Mouse (Mus musculus) heart, embryonic 11.5 days (tissue): ENCODE data around the gene Pde3a. TPM values are rescaled to one million over a fixed set of nuclear protein-coding genes. Genes with fewer than 3 reads are reported as not detected.

ENCODE experiments used
- ATAC-seq: fragments of 200-750 bp; cut with Nextera tagmentation; replicated peaks from 2 replicates; pipeline ENCODE4 v1.8.0; 2017; ENCODE audit warnings: moderate library complexity; ENCODE audit not compliant: insufficient number of reproducible peaks, low FRiP score, low TSS enrichment
- H3K27ac ChIP-seq: fragments of 300-500 bp; sonication (generic); 2 replicates; pipeline ENCODE4 v1.5.1; 2014; ENCODE audit warnings: mild to moderate bottlenecking, low read depth, low read length
- H3K27me3 ChIP-seq: fragments of 300-500 bp; sonication (generic); 2 replicates; pipeline ENCODE4 v1.6.1; 2014; ENCODE audit warnings: mild to moderate bottlenecking, low read length, mixed read lengths; ENCODE audit not compliant: control insufficient read depth, insufficient read depth
- H3K36me3 ChIP-seq: fragments of 300-500 bp; sonication (generic); 2 replicates; pipeline ENCODE4 v1.6.1; 2014; ENCODE audit warnings: mild to moderate bottlenecking, low read length, moderate library complexity, mixed read lengths; ENCODE audit not compliant: control insufficient read depth, insufficient read depth
- H3K4me1 ChIP-seq: fragments of 300-500 bp; sonication (generic); 2 replicates; pipeline ENCODE4 v1.6.1; 2014; ENCODE audit warnings: low read length; ENCODE audit not compliant: control insufficient read depth, insufficient read depth
- H3K4me2 ChIP-seq: fragments of 300-500 bp; sonication (generic); 2 replicates; pipeline ENCODE4 v1.6.1; 2014; ENCODE audit warnings: mild to moderate bottlenecking, moderate library complexity
- H3K4me3 ChIP-seq: fragments of 300-500 bp; sonication (generic); 2 replicates; pipeline ENCODE4 v1.5.1; 2014; ENCODE audit warnings: low read depth, low read length
- H3K9ac ChIP-seq: fragments of 300-500 bp; sonication (generic); 2 replicates; pipeline ENCODE4 v1.6.1; 2014; ENCODE audit warnings: mild to moderate bottlenecking, low read depth, low read length, moderate library complexity
- H3K9me3 ChIP-seq: fragments of 300-500 bp; sonication (generic); replicated peaks from 2 replicates; pipeline ENCODE4 v1.6.1; 2016; ENCODE audit warnings: low read length; ENCODE audit not compliant: control insufficient read depth
- WGBS: fragments of 180-500 bp; shearing (Covaris S2); extraction: QIAGEN DNeasy Blood & Tissue Kit; methylation state at CpG from one replicate; pipeline ENCODE4 v1.1.7; 2014; ENCODE audit not compliant: insufficient replicate concordance; 5-methylcytosine and 5-hydroxymethylcytosine counted together
- polyA plus RNA-seq: library from polyadenylated mRNA; unstranded; fragments of >200 nt; fragmentation: Nextera tagmentation; extraction: Ambion mirVana; gene quantifications from 2 replicates; pipeline ENCODE4 v1.2.1, GENCODE M21; 2014

Gene Pde3a
- polyA plus RNA-seq, 1 experiment from 2014 or later = 10.7 TPM

DNA sequence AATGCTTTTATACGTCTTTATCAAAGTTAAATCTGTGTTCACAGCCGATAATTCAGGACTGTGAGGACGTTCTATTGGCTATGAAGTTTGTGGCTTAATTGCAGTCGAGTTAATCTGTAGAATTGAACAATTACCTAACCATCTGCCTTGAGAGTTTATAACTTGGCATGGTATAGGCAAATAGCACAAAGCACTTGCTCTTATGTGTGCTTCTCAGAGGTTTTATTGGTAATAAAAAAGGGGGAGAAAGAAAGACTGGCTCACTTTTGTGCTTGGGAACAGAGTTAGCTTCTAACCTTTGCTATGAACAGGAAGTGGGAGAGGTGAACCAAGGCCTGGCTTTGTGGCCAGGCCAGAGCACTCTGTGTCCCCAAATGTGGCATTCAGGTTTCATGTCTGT is 53.8 kb downstream of the Pde3a start:
- WGBS = 79% methylated on average over 4 of the region's 4 CpGs
- H3K27me3 ChIP-seq = no peaks in the 10 kb centered on the region
- H3K36me3 ChIP-seq = 0 out of 2 replicates have a peak, but pooled peaks cover 3% of the 10 kb centered on the region
- H3K9ac ChIP-seq = no peak overlapping the region
- no peak overlapping the region for H3K4me2 ChIP-seq
- no peak overlapping the region for H3K27ac ChIP-seq
- ATAC-seq = no peak
- no peak overlapping the region for H3K4me3 ChIP-seq
- no peaks in the 10 kb centered on the region for H3K4me1 ChIP-seq
- H3K9me3 ChIP-seq = no peaks in the 10 kb centered on the region

DNA sequence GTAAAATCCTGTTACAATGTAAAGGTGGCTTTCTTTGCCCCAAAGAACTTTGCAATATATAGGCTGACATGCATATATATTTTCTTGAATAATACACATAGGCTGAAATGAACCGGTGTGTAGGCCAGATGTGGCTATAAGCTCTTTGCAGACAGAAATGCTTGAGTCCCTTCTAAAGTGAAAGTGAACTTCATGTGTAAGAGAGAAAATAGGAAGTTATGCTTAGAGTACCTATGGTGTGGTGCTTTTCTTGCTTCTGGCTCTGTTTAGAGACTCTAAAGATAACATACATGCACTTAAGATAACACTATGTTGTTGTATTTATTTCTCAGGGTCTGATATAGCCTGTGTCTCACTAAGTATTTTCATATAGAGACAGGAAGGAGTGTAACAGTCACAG is 58.3 kb downstream of the Pde3a start:
- Histone ChIP-seq H3K9me3 (no peaks in the 10 kb centered on the region), H3K4me3 (no peak overlapping the region), H3K9ac (no peak overlapping the region), H3K4me1 (no peaks in the 10 kb centered on the region), H3K27ac (no peak overlapping the region), H3K27me3 (no peaks in the 10 kb centered on the region), H3K4me2 (no peak overlapping the region), H3K36me3 (no peaks in the 10 kb centered on the region)
- 83% methylated on average over 1 of the region's 1 CpGs for WGBS
- ATAC-seq = no peak

DNA sequence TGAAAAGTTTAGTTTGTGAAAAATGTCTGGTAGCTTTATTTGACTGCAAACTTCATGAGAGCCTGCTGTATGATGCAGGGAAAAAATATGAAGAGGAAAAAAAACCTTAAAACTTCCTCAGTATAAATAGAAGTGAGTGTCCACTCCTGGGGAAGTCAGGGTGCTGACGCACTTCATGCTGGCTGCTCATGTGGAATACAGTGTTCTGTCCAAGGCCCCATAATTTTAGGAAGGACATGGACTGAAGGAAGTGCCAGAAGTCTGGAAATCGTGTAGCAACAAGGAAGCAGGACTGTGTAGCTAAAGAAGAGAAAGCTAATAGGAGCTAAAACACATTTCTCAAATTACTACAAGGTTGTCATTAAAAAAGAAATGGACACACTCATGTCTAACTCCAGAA is 59.4 kb downstream of the Pde3a start:
- no peak overlapping the region for H3K9ac ChIP-seq
- ATAC-seq = no peak
- no peak overlapping the region for H3K27ac ChIP-seq
- H3K4me2 ChIP-seq = no peak overlapping the region
- no peaks in the 10 kb centered on the region for H3K9me3 ChIP-seq
- no peaks in the 10 kb centered on the region for H3K36me3 ChIP-seq
- no peak overlapping the region for H3K4me3 ChIP-seq
- H3K27me3 ChIP-seq = no peaks in the 10 kb centered on the region
- H3K4me1 ChIP-seq = no peaks in the 10 kb centered on the region
- WGBS = 67% methylated on average over 2 of the region's 2 CpGs

DNA sequence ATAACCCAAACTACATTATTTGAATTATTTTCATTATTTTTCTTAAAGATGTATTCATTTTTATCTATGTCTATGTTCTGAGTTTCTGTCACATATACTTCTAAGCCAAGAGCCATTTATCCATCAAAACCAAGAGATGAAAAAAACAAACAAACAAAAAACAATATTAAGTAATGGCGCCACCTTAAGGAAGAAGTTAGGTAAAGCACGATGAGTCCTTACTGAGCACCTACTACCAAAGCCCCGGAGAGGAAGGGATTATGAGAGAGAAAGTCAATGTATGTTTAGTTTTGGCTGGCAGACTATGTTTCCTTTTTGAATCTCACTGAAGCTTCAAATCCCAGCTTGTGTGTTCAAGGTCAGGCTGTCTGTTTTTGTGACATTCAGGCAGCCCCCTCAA is 60.8 kb downstream of the Pde3a start:
- Histone ChIP-seq H3K9ac (no peak overlapping the region), H3K4me1 (no peaks in the 10 kb centered on the region), H3K9me3 (no peaks in the 10 kb centered on the region), H3K4me2 (no peak overlapping the region), H3K4me3 (no peak overlapping the region), H3K27ac (no peak overlapping the region), H3K36me3 (no peaks in the 10 kb centered on the region), H3K27me3 (no peaks in the 10 kb centered on the region)
- 36% methylated on average over 3 of the region's 3 CpGs for WGBS
- no peak for ATAC-seq

DNA sequence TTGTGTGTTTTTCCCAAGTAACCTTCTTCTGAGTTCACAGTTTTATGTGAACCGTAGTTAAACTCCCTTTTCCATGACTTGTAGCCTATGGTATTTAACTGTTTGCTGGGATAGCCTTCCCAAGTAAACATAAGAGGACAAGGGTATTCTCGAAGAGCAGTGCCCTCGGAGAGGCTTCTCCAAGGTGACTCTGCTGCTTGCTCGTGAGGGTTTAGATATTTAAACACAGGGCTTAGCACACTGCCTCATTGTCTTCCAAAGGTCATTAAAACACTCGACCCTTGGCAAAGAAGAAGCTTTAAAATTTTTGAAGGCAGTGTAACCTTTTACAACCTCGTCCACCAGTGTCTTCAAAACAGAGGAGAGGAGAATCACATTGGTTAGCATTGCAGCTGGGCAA is 61.3 kb downstream of the Pde3a start:
- no peaks in the 10 kb centered on the region for H3K4me1 ChIP-seq
- no peak overlapping the region for H3K9ac ChIP-seq
- 0 out of 2 replicates have a peak overlapping the region, but pooled peaks have one; percentile 29 for H3K27ac ChIP-seq
- ATAC-seq = no peak
- H3K27me3 ChIP-seq = no peaks in the 10 kb centered on the region
- no peaks in the 10 kb centered on the region for H3K36me3 ChIP-seq
- H3K9me3 ChIP-seq = no peaks in the 10 kb centered on the region
- no peak overlapping the region for H3K4me2 ChIP-seq
- no peak overlapping the region for H3K4me3 ChIP-seq
- 36% methylated on average over 6 of the region's 6 CpGs for WGBS

DNA sequence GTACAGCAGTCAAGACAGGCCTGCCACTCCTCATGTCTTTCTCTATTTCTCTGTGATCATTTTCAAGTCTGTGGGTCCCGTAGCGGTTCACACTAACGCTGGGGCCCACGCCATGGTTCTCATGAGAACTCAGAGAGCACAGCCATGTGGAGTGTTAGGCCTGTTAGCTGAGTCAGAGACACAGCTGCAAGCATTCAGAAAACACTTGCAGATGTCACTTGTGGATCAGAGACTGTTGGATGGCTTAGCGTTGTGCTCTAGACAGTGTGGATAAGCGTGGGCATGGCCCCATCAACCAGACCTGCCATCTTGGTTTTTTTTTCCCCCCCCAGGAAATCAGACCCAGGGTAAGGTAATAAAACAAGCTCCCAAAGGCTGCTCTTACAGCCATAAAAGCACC is 62.5 kb downstream of the Pde3a start:
- H3K27me3 ChIP-seq = no peaks in the 10 kb centered on the region
- H3K4me1 ChIP-seq = no peaks in the 10 kb centered on the region
- H3K27ac ChIP-seq = no peak overlapping the region
- H3K9me3 ChIP-seq = no peaks in the 10 kb centered on the region
- WGBS = 76% methylated on average over 6 of the region's 6 CpGs
- no peaks in the 10 kb centered on the region for H3K36me3 ChIP-seq
- no peak overlapping the region for H3K4me3 ChIP-seq
- no peak overlapping the region for H3K9ac ChIP-seq
- no peak for ATAC-seq
- no peak overlapping the region for H3K4me2 ChIP-seq

DNA sequence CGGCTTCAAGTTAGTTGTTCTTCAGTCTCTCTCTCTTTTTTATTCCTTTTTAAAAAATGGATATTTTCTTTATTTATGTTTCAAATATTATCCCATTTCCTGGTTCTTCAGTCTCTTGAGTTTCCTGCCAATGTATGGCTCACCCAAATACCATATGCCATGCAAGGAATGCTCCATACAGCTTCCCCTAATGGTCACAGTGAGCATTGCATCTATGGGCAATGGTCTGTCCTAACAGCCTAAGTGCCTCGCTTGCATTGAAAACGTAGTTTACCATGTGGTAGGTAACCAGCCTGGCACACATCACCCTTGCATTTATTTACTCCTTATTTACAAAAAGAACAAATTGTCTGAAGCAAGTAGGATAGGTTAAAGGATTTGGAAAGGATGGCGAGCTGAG is 64.0 kb downstream of the Pde3a start:
- 84% methylated on average over 4 of the region's 4 CpGs for WGBS
- Histone ChIP-seq H3K27me3 (no peaks in the 10 kb centered on the region), H3K9ac (no peak overlapping the region), H3K4me2 (no peak overlapping the region), H3K27ac (no peak overlapping the region), H3K36me3 (no peaks in the 10 kb centered on the region), H3K4me3 (no peak overlapping the region), H3K4me1 (no peaks in the 10 kb centered on the region), H3K9me3 (no peaks in the 10 kb centered on the region)
- no peak for ATAC-seq

DNA sequence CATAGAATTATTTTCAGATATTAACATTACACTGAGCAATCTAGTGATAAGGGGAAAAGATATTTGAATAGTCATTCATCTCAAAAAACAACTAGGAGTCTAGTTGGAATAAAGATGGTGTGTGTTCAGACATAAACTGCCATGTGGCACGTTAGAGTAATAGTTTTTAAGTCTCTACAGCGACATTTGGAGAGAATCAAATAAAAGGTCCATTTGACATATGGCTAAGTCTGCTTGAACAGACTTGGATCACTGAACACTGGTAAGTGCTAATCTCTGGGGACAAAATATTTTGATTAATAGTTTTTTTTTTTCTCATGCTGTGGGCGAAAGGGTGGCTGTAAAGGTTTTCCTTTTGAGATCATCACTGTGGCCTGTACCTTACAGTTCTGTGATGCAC is 69.4 kb downstream of the Pde3a start:
- Histone ChIP-seq H3K27me3 (no peaks in the 10 kb centered on the region), H3K36me3 (no peaks in the 10 kb centered on the region), H3K4me2 (no peak overlapping the region), H3K9ac (no peak overlapping the region), H3K4me1 (peaks cover 10% of the 10 kb centered on the region), H3K4me3 (no peak overlapping the region), H3K9me3 (no peaks in the 10 kb centered on the region), H3K27ac (no peak overlapping the region)
- 76% methylated on average over 3 of the region's 3 CpGs for WGBS
- ATAC-seq = no peak

DNA sequence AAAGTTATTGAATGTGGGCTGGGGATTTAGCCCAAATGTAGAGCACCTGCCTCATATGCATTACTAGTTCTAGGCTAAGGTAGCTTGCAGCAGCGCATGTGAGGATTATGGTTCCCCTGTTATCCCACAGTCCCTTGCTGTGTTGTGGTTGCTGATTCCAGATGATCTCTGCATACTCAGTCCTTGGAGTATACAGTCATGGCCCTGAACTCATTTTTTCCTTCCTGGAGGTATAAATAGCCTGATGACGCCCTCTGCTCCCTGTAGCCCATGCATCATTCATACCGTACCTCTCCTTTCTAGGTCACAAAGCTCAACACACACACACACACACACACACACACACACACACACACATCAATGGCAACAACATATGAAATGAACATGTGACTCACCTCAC is 72.2 kb downstream of the Pde3a start:
- ATAC-seq = no peak

More for the DNA sequence above, 72.2 kb downstream of the Pde3a start:
- 64% methylated on average over 3 of the region's 3 CpGs for WGBS
- no peak overlapping the region for H3K4me2 ChIP-seq
- H3K27me3 ChIP-seq = no peaks in the 10 kb centered on the region
- no peak overlapping the region for H3K9ac ChIP-seq
- H3K4me3 ChIP-seq = no peak overlapping the region
- peaks cover 10% of the 10 kb centered on the region for H3K4me1 ChIP-seq
- no peaks in the 10 kb centered on the region for H3K9me3 ChIP-seq
- H3K27ac ChIP-seq = no peak overlapping the region
- H3K36me3 ChIP-seq = no peaks in the 10 kb centered on the region
